Mouse (Mus musculus) testis, postnatal 10 days (tissue): ENCODE results near the gene Inava.
A peak's percentile ranks its signal among the peaks of the same experiment; 100 is the strongest.

ENCODE experiments used
- DNase-seq: peaks from one replicate; pipeline ENCODE4 v3.0.0; 2021; ENCODE audit warnings: low spot score

Gene Inava

DNA sequence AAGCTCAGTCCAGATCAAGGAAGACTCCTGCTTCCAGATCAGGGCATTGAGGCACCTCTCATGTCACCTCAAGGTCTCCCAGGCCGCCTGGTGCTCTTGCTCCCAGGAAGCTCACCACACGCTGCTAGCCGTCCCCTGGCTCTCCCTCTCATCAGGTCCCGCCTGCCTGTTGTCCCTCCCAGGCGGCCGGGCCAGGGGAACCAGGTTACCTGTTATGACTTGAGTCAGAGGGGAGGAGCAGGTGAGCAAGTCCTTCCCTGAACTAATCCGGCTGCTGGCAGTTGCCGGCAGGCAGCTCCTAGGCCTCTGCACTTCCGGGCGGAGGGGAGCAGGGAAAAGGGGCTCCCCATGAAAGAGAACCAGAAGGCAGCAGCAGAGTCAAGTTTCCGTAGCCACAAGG is 3.9 kb downstream of the Inava start:
- no peak for DNase-seq

DNA sequence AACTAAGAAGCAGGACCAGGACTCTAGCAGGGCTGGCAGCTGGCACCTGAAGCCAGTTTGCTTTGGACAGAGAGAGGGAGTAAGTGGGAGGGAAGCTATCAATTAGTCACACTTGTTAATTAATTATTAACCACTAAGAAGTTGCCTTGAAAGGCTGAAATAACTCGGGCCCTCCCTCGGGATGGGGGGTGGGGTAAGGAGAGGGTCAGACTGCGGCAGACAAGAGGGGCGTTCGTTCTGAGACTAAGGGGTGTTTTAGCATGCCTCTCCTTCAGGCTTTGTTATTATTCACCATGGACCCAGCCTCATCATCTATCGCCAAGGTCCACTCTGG is 5.1 kb downstream of the Inava start:
- DNase-seq: no peak

DNA sequence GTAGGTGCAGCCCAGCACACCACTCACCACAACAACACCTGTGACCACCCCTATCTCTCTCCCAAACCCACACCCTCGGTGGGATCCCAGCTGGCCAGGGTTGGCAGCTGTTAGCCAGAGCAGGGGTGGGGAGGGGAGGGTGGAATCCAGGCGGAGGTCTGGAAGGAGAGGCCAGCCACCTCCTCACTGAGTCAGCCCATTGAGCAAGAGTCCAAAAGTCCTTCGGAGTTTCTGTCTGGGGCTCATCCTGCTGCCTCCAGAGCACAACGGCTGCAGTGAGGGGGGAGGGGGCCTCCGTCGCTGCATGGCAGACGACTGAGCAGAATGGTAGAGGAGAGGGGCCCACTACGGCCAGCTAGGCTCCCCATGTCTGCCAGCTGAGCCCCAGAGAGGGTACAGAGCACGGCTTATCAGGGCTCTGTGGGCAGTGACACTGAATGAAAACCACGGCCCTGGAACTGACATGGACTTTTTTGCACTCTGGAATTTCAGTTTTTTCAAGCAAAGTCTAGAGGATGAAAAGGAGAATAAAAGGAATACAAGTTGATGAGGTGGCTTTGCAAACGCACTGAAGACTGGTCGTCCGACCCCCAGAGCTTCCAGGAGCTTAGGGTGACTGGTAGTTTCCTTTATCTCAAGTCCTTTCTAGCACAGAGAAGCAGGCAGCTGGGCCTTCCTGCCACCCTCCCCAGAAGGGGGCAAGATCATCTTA is 5.6 kb downstream of the Inava start:
- no peak for DNase-seq

DNA sequence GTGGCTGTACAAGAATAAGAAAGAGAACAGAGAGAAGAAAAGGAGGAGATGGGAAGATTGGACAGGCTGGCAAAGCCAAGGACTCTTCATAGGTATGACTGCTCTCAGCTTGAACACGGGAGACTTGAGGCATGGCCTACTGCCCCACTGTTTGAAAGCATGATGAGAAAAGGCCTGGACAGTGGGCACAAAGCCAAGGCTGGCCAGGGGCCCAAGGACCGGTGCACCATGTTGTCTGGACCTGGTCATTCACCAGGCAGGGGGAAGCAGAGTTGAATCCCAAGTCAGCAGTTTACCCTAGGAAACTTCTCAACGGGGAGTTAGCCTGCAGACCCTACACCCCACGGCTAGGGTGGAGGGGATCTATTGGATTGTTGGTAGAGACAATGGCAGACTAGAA is 6.2 kb downstream of the Inava start:
- peak; percentile 67 for DNase-seq

DNA sequence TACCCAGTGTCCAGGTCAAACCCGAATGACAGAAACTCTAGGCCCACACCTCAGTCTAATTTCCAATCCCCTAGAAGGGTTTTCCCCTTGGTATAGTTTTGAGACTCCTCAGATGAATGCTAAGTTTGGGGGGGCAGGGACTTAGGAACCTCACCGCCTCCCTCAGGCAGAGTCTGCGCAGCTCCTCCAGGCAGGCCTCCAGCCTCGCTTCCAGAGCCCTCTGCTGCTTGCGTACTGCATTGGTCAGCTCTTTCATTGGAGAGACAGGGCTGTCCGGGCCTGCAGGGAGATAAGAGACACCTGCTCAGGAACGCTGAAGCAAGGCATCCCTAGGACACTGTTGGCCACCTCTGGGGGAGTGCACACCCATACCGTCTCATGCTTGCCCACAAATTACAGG is 7.4 kb downstream of the Inava start:
- no peak for DNase-seq

DNA sequence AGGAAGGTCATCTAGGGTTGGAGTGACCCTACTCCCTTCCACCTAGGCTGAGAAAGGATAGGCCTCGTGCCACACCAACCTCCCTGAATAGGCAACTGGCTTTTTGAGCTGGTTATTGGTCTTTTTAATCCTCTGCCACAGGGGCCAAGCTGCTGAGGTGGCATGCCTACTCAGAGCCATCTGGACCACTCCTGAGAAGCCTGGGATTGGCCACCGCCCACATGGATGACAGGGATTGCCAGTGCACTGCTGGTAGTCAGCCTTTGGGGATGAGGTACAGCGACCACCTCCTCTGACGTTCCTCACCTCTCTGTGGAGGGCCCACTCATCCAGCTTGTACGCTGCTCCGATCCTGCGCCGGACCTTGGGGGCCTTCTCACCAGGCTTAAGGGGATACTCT is 8.2 kb downstream of the Inava start:
- no peak for DNase-seq

DNA sequence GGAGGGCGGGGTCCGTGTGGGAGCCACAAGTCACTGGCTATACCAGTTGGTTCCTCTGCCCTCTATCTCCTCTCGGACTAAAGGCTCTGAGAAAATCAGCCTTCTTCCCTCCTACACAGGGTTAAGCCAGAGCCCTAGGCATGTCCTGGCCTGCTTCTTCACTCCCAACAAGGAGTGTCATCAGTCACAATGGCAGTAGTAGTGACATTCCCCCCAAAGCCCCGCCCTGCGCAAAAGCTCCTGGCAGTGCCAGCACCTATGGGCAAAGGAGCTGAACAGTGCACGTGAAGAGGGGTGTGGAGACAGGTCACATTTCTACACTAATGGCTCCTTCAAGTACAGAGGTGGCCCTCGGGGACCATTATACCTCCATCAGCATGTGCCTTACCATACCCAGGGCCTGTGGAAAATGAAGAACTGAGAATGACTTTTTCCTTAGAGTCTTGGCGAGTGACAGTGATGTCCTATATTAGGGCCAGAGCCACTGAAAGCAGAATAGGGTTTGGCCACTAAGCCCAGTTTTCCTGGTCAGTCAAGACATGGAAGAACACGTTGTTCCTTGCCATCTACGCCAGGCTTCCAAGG is 10.2 kb downstream of the Inava start:
- no peak for DNase-seq

DNA sequence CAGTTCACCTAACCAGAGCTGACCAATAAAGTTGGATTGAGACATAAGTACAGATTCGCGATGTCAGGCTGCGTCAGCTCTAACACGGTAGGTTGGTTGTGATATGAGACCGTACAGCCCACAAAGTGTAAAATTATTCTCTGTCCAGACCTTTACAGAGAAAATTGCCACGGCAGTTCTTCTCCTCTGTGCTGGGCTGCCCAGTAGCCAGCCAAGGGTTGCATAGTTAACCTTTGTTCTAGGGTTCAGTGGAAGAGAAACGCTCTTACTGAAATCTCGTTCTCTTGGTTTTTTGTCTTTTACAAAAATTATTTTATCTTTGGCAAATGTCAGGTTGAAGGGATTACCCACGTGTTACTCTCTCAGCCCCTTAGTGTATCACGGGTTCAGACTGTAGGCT is 11.7 kb downstream of the Inava start:
- DNase-seq: no peak

DNA sequence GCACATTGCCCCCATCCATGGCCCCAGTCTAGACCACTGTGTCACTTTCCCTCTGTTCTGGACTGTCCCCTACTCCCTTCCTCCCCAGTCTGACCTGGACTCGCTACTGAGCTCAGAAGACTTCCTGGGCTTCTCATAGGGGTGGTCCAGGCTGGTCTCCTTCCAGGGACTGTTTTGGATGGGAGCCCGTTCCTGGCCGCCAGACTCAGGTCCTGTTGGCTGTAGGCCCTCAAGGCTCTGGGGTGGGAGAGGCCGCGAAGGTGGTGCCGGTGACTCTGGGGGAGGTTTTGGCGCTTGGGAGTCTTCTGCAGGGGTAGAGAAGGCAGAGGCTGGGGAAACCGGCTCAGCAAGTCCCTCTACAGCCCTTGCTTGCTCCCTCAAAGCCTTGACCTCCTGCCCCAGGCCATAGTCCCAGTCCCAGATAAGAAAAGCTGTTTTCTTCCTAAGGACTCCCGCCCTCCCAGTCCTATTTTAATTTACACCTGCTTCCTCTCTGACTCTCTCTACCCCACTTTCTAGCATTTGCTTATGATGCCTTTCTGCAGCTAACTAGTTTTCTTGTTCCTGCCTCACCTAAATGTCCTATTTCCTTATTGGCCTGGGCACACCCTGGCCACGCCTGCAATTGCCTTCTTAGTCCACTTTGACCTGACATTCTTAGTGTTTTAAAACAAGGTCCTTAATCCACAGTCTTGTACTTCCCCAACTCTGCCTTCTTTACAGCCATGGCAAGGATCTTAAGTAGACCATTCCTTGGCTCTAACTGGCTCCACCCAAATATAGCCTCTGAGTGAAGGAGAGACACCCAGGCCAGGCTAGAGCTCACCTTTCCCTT is 13.8 kb downstream of the Inava start:
- no peak for DNase-seq

DNA sequence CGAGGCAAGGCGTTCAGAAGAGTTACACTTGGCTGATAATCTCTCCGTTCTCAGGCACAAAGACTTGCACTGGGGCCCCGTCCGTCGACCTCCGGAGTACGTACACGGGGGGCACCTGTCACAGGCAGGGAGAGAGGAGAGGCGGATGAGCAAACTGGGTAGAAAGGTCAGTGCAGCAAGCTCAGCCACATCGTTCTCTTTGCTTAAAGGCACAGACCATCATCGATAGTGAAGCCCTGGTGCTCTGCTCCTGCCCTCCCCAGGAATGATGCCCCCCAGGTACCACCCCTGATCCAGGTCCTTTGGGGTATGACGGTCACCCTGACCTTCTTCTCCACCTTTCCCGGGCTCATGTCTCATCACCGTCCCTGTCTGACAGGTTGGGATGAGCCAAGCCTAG is 19.8 kb downstream of the Inava start:
- no peak for DNase-seq

DNA sequence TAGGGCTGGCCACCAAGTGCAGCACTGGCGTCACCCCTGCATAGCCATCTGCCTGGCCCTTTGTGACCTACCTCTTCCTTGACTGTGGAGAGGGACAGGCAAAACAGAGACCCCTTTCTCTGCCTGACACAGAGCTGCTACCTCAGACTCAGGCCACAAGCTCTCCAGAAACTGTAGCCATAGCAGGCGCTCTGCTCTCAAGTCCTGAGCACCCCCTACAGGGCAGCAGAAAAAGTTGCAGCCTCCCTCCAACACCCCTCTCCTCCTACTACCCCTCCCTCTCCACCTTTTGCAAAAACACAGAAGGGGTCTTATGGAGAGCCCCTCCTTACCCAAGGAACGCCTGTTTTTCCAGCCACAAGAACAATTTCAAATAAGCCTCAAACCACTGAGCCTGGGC is 21.3 kb downstream of the Inava start, which contains the start of gene Mroh3:
Mroh3 (minus strand) TSS at position 26 of the 400 bp plus-strand sequence.
- DNase-seq: no peak

DNA sequence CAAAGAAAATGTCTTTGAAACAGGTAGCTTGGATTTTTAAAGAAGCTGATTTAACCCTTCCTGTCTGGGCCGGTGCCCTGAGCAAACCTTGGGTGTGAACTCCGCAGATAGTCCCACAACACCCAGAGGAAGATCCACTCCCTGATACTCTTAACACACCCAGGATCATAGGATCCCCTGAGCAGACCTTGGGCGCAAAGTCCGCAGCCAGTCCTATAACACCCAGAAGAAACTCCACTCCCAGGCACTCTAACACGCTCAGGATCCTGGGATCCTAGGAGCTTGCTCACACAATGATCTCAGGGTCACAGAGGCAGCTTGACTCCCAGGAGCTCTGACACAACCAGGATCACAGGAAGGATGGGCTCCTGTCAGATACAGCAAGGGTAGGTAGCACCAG is 44.0 kb downstream of the Inava start:
- no peak for DNase-seq

DNA sequence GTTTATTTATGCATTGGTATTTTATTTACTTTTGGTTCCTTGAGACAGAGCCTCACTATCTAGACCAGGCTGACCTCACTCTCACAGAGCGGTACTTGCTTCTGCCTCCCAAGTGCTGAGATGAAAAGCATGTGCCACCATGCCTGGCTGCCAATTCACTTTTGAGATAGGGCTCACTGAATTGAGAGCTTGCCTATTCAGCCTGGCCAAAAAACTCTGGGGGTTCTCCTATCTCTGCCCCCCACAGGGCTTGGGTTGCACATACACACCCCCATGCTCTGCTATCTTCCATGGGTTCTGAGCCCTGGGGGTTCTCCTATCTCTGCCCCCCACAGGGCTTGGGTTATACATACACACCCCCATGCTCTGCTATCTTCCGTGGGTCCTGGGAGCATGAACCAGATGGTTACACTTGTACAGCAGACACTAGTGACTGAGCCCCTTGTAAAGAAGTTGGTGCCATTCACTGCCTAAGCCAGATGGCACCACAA is 54.5 kb downstream of the Inava start:
- no peak for DNase-seq

DNA sequence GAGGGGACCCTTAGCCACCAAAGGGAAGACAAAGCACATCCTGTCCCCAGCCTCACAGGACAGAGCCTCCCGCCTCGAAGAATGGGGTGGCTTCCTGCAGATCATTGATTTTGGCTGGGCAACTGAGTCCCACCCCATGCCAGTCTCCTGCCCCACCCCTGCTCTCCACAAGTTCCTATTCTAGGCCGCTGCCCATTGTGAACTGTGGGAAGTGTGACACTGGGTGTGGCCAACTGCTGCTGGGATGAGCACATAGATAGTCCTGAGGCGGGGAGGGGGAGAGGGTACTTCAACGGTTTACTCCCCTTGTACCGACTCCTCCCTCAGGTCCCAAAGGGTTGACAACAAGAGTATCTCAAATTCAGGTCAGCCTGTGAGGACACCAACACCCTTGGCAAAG is 55.3 kb downstream of the Inava start:
- no peak for DNase-seq

DNA sequence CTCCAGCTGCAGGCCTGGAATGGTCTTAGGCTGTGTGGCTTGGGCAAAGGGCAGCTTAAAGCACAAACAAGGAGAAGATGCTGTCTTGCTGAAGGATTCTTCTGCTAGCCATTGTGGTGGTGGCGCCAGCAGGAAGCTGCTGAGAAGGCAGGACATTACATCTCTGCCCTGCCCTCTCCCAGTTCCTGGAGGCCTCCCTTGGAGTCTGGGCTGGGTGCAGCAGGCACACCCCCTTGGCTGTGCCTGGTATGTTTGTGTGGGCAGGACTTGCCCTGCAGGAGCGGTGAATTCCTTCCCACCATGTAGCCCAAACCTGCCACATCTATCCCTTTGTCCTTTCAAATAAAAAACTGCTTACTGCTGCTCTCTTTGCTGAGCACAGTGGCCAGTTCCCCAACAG is 57.0 kb downstream of the Inava start:
- DNase-seq: no peak

DNA sequence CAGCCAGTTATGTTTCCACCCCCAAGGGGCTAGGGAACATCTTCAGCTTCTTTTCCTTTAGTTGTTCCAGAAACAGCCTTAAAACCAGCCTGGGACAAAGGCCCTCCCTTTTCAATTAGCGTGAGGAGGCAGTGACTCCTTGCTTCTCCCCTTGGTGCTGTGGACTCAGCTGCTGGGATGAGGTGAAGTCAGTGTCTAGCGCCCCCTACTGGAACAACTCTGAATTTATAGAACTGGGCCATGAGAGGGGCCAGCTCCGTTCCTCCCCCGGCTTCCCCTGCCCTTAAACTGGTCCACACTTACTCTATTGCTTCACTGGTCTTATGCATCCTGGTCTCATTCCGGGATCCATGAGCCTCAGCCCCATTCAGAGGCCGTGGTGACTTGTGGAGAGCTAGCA is 58.9 kb downstream of the Inava start:
- DNase-seq: no peak

DNA sequence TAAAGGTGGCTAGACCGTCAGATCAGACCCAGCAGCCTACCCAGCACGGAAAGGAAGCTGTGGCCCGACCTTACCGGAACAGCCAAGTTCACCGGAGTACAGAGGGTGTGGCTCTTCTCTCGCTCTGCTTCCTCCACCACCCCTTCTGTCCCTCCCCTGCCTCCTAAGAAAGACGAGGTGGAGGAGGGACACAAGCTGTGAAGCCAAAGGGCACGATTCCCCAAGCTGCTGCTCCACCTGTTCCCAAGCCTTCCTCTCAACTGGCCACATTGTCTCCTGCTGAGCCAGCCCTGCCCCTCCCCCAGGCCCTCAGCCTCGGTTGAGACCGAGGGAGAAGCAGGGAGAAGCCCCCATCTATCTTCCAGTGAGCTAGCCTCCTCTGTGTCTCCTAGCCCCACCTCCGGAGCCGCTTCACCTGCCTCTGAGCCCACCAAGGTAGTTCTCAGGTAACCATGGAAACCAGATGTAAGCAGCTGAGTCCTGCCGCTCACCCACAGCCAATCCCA is 59.9 kb downstream of the Inava start:
- DNase-seq: no peak

DNA sequence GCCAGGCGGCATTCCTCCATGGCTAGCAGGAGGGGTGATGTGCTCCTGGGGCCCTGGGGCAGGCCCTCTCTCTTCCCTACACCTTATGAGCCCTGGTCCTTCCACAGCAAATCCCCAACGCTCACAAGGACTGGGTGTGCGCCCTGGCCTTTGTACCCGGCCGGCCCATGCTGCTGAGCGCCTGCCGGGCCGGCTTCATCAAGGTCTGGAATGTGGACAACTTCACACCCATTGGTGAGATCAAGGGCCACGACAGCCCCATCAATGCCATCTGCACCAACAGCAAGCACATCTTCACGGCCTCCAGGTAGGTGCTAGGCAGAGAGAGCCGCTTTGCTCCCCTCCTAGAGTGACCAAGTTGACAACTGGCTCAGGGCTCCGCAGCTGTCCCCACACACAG is 61.4 kb downstream of the Inava start:
- no peak for DNase-seq

DNA sequence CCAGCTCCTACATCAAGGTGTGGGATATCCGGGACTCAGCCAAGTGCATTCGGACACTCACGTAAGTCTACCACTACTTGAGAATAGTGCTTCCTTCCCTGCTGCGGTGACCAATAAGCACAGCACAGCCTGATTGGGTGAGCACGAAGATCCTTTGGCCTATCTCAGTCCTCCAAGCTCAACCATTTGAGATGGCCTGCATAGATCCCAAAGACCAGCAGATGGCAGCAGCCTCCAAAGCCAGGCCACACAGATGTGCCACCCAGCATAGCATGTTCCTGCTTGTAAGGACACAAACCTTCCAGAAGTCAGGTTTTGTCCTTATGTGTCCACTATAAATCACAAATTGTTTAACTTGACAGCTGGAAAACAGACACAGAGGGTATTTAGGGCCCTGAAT is 64.0 kb downstream of the Inava start:
- peak; percentile 79 for DNase-seq

DNA sequence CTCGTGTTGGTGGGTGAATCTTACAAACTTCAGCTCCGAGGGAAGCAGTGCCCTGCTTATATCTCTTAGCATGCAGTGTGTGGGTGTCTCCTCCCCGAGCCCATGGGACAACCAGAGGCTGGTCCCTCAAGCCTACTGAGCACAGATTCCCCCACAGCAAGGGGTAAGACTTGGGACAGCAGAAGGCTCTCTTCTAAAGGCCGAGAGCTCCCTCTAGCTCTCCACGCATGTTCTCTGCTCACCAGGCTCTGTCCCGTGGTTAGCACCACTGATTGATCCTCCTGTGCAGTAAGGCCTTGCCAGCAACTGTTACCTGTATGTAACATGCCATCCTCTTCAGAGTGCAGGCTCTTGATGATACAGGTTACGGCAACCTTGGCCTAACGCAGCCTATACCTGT is 66.4 kb downstream of the Inava start:
- no peak for DNase-seq

DNA sequence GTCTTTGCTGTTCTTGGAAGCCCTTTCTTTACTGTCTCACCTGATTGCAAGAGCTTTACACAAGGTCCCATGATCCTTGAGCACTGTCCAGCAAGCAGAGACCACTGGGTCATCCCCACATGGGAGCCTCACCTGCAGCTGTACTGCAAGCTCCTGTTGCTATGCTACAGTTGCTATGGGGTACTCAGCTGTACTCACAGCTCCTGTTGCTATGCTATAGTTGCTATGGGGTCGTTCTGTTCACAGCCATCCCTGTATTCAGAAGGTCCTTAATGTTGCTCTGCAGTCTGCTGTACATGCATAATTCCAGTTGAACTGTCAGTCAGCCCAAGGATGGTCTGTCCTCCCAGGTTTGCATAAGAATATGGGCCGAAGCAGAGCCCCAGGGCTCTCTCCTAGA is 68.6 kb downstream of the Inava start:
- DNase-seq: no peak
